Mouse (Mus musculus): Measurements from ENCODE around the gene Ager. TPM values are rescaled to one million over a fixed set of nuclear protein-coding genes. Genes with fewer than 3 reads are reported as not detected.
A peak's percentile ranks its signal among the peaks of the same experiment; 100 is the strongest.

Gene Ager
- polyA plus RNA-seq, 1 experiment from 2014 or later: 2.7 TPM

GRCm38 (mm10) chr17:34623161-34623560, 25.5 kb downstream of the Ager start:
- no peak for ATAC-seq (ENCODE audit: insufficient read depth, low FRiP score)
- no peaks in the 10 kb centered on the region for H3K27me3 ChIP-seq (ENCODE audit: control insufficient read depth, insufficient read depth, low read length)
- peaks cover 9% of the 10 kb centered on the region; the same call in 1 of the 2 replicates for H3K4me1 ChIP-seq (ENCODE audit: control insufficient read depth, insufficient read depth, low read length)
- H3K9ac ChIP-seq (ENCODE audit: low read length): no peak overlapping the region
- H3K27ac ChIP-seq (ENCODE audit: low read length): no peak overlapping the region
- no peak overlapping the region for H3K4me2 ChIP-seq (ENCODE audit: low read depth, low read length)
- peaks cover 14% of the 10 kb centered on the region; the same call in 1 of the 2 replicates for H3K36me3 ChIP-seq (ENCODE audit: control insufficient read depth, insufficient read depth, low read length)
- WGBS: 79% methylated on average over 9 of the region's 9 CpGs
- H3K9me3 ChIP-seq (replicated peaks; ENCODE audit: control insufficient read depth, low read length): no peaks in the 10 kb centered on the region
- no peak overlapping the region for H3K4me3 ChIP-seq (replicated peaks; ENCODE audit: low read length)

- no peak overlapping the region for H3K9ac ChIP-seq (ENCODE audit: low read length)
- peaks cover 7% of the 10 kb centered on the region; the same call in 1 of the 2 replicates for H3K36me3 ChIP-seq (ENCODE audit: control insufficient read depth, insufficient read depth, low read length)
- H3K27ac ChIP-seq (ENCODE audit: low read length): no peak overlapping the region
- H3K4me1 ChIP-seq (ENCODE audit: control insufficient read depth, insufficient read depth, low read length): peaks cover 24% of the 10 kb centered on the region
- ATAC-seq (ENCODE audit: insufficient read depth, low FRiP score): no peak
- no peak overlapping the region for H3K4me3 ChIP-seq (replicated peaks; ENCODE audit: low read length)
- H3K27me3 ChIP-seq (ENCODE audit: control insufficient read depth, insufficient read depth, low read length): peaks cover 4% of the 10 kb centered on the region; the same call in 1 of the 2 replicates
- no peak overlapping the region for H3K4me2 ChIP-seq (ENCODE audit: low read depth, low read length)
- WGBS: 82% methylated on average over 3 of the region's 3 CpGs
- no peaks in the 10 kb centered on the region for H3K9me3 ChIP-seq (replicated peaks; ENCODE audit: control insufficient read depth, low read length)
Observed at GRCm38 (mm10) chr17:34624981-34625380, 27.3 kb downstream of the Ager start.

GRCm38 (mm10) chr17:34626062-34626772, 28.6 kb downstream of the Ager start:
- Histone ChIP-seq H3K27me3 (ENCODE audit: control insufficient read depth, insufficient read depth, low read length) (peaks cover 16% of the 10 kb centered on the region), H3K36me3 (ENCODE audit: control insufficient read depth, insufficient read depth, low read length) (peaks cover 4% of the 10 kb centered on the region; the same call in 1 of the 2 replicates), H3K4me2 (ENCODE audit: low read depth, low read length) (peak overlapping the region; percentile 70), H3K4me1 (ENCODE audit: control insufficient read depth, insufficient read depth, low read length) (peaks cover 35% of the 10 kb centered on the region), H3K4me3 (replicated peaks; ENCODE audit: low read length) (peak overlapping the region; percentile 87), H3K27ac (ENCODE audit: low read length) (peak overlapping the region; percentile 99), H3K9ac (ENCODE audit: low read length) (peak overlapping the region; percentile 91), H3K9me3 (replicated peaks; ENCODE audit: control insufficient read depth, low read length) (no peaks in the 10 kb centered on the region)
- 51% methylated on average over 16 of the region's 16 CpGs for whole genome bisulfite sequencing
- ATAC-seq (ENCODE audit: insufficient read depth, low FRiP score): no peak

GRCm38 (mm10) chr17:34626773-34627092, 29.1 kb downstream of the Ager start:
- Histone ChIP-seq H3K4me1 (ENCODE audit: control insufficient read depth, insufficient read depth, low read length) (peaks cover 40% of the 10 kb centered on the region), H3K27ac (ENCODE audit: low read length) (peak overlapping the region; percentile 99), H3K36me3 (ENCODE audit: control insufficient read depth, insufficient read depth, low read length) (peaks cover 4% of the 10 kb centered on the region; the same call in 1 of the 2 replicates), H3K9me3 (replicated peaks; ENCODE audit: control insufficient read depth, low read length) (no peaks in the 10 kb centered on the region), H3K4me3 (replicated peaks; ENCODE audit: low read length) (peak overlapping the region; percentile 87), H3K9ac (ENCODE audit: low read length) (peak overlapping the region; percentile 91), H3K27me3 (ENCODE audit: control insufficient read depth, insufficient read depth, low read length) (peaks cover 21% of the 10 kb centered on the region), H3K4me2 (ENCODE audit: low read depth, low read length) (peak overlapping the region; percentile 70)
- WGBS: under 1% methylated on average over 18 of the region's 18 CpGs
- ATAC-seq (ENCODE audit: insufficient read depth, low FRiP score): no peak

GRCm38 (mm10) chr17:34627093-34627942, 29.7 kb downstream of the Ager start:
- under 1% methylated on average over 44 of the region's 45 CpGs for WGBS
- Histone ChIP-seq H3K27ac (ENCODE audit: low read length) (peak overlapping the region; percentile 99), H3K4me2 (ENCODE audit: low read depth, low read length) (peak overlapping the region; percentile 70), H3K4me1 (ENCODE audit: control insufficient read depth, insufficient read depth, low read length) (peaks cover 46% of the 10 kb centered on the region), H3K9ac (ENCODE audit: low read length) (peak overlapping the region; percentile 91), H3K27me3 (ENCODE audit: control insufficient read depth, insufficient read depth, low read length) (peaks cover 21% of the 10 kb centered on the region), H3K4me3 (replicated peaks; ENCODE audit: low read length) (peak overlapping the region; percentile 87), H3K9me3 (replicated peaks; ENCODE audit: control insufficient read depth, low read length) (no peaks in the 10 kb centered on the region), H3K36me3 (ENCODE audit: control insufficient read depth, insufficient read depth, low read length) (peaks cover 4% of the 10 kb centered on the region; the same call in 1 of the 2 replicates)
- ATAC-seq (ENCODE audit: insufficient read depth, low FRiP score): peak; percentile 80

GRCm38 (mm10) chr17:34627943-34628643, 30.4 kb downstream of the Ager start, which contains the start of gene Ppt2:
TSS of gene Ppt2 (minus strand) at chr17:34628510.
- H3K36me3 ChIP-seq (ENCODE audit: control insufficient read depth, insufficient read depth, low read length): no peaks in the 10 kb centered on the region
- ATAC-seq (ENCODE audit: insufficient read depth, low FRiP score): peak; percentile 12
- peaks cover 46% of the 10 kb centered on the region for H3K4me1 ChIP-seq (ENCODE audit: control insufficient read depth, insufficient read depth, low read length)
- H3K27me3 ChIP-seq (ENCODE audit: control insufficient read depth, insufficient read depth, low read length): peaks cover 21% of the 10 kb centered on the region
- peak within 1 kb of the TSS; percentile 99 for H3K27ac ChIP-seq (ENCODE audit: low read length)
- H3K4me3 ChIP-seq (replicated peaks; ENCODE audit: low read length): peak within 1 kb of the TSS; percentile 87
- peak within 1 kb of the TSS; percentile 91 for H3K9ac ChIP-seq (ENCODE audit: low read length)
- peak within 1 kb of the TSS; percentile 70 for H3K4me2 ChIP-seq (ENCODE audit: low read depth, low read length)
- no peaks in the 10 kb centered on the region for H3K9me3 ChIP-seq (replicated peaks; ENCODE audit: control insufficient read depth, low read length)
- 4% methylated on average over 29 of the region's 29 CpGs for WGBS

GRCm38 (mm10) chr17:34628644-34628967, 30.9 kb downstream of the Ager start:
- Histone ChIP-seq H3K9ac (ENCODE audit: low read length) (peak overlapping the region; percentile 91), H3K4me1 (ENCODE audit: control insufficient read depth, insufficient read depth, low read length) (peaks cover 46% of the 10 kb centered on the region)
- no peak for ATAC-seq (ENCODE audit: insufficient read depth, low FRiP score)

GRCm38 (mm10) chr17:34629221-34629751, 31.6 kb downstream of the Ager start, which contains the start of gene Prrt1:
TSS of gene Prrt1 (plus strand) at chr17:34629533.
- Histone ChIP-seq H3K4me1 (ENCODE audit: control insufficient read depth, insufficient read depth, low read length) (peaks cover 46% of the 10 kb centered on the region), H3K27ac (ENCODE audit: low read length) (peak within 1 kb of the TSS; percentile 99), H3K4me3 (replicated peaks; ENCODE audit: low read length) (peak within 1 kb of the TSS; percentile 87), H3K27me3 (ENCODE audit: control insufficient read depth, insufficient read depth, low read length) (peaks cover 25% of the 10 kb centered on the region), H3K36me3 (ENCODE audit: control insufficient read depth, insufficient read depth, low read length) (no peaks in the 10 kb centered on the region), H3K9me3 (replicated peaks; ENCODE audit: control insufficient read depth, low read length) (no peaks in the 10 kb centered on the region), H3K4me2 (ENCODE audit: low read depth, low read length) (peak within 1 kb of the TSS; percentile 70), H3K9ac (ENCODE audit: low read length) (peak within 1 kb of the TSS; percentile 91)
- ATAC-seq (ENCODE audit: insufficient read depth, low FRiP score): no peak
- 2% methylated on average over 16 of the region's 16 CpGs for WGBS

More at GRCm38 (mm10) chr17:34628644-34628967, 30.9 kb downstream of the Ager start:
- Histone ChIP-seq H3K36me3 (ENCODE audit: control insufficient read depth, insufficient read depth, low read length) (no peaks in the 10 kb centered on the region), H3K9me3 (replicated peaks; ENCODE audit: control insufficient read depth, low read length) (no peaks in the 10 kb centered on the region), H3K27me3 (ENCODE audit: control insufficient read depth, insufficient read depth, low read length) (peaks cover 21% of the 10 kb centered on the region), H3K27ac (ENCODE audit: low read length) (peak overlapping the region; percentile 99), H3K4me3 (replicated peaks; ENCODE audit: low read length) (peak overlapping the region; percentile 87), H3K4me2 (ENCODE audit: low read depth, low read length) (peak overlapping the region; percentile 70)
- 22% methylated on average over 5 of the region's 5 CpGs for WGBS

Measured in stomach, embryonic 16.5 days (tissue).